In the genomic region with DNA sequence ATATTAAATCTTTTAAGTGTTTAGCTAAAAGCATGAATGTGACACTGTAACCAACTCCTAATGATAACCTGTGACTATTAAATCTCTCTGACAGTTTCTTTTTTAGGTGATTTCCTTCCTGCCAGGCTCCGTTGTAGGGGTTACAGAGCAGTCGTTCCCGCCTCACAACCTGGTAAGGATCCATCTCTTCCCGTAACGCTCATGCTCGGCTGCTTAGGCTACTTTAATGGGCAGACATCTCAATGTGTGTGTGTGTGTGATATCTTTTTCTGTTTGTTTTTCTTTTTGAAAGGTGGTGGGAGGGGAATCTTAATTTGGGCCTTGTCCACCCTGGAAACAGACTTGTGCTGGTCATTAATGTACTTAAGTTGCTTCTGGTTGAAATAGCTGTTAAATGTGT, we compare ENCODE assay signal across 8 mouse cellular contexts. TPM values are rescaled to one million over a fixed set of nuclear protein-coding genes. Genes with fewer than 3 reads are reported as not detected.
DNase-seq lines count a peak whose midpoint lies in the region; ATAC-seq and TF ChIP-seq lines count a peak whose summit lies in the region.

No protein-coding gene starts in this region.

- H3K9ac ChIP-seq in kidney, embryonic 14.5 days (ENCODE audit: low read depth, low read length): peak overlapping the region; percentile 100
- peak overlapping the region; percentile 98 for H3K9ac ChIP-seq in forebrain, embryonic 16.5 days (replicated peaks; ENCODE audit: low read depth, low read length)
- peak overlapping the region; percentile 98 for H3K9ac ChIP-seq in liver, adult 2 months (ENCODE audit: low read depth, low read length)
- peak overlapping the region; percentile 100 for H3K9ac ChIP-seq in stomach, embryonic 16.5 days (ENCODE audit: low read length)

- no peaks in the 10 kb centered on the region for H3K4me1 ChIP-seq in kidney, embryonic 14.5 days (ENCODE audit: control insufficient read depth, insufficient read depth, low read length)
- peaks cover 4% of the 10 kb centered on the region; the same call in 1 of the 2 replicates for H3K4me1 ChIP-seq in forebrain, embryonic 16.5 days (replicated peaks; ENCODE audit: control insufficient read depth, insufficient read depth, low read length)
- H3K4me1 ChIP-seq in liver, adult 2 months (ENCODE audit: control insufficient read depth, insufficient read depth, low read length): peaks cover 11% of the 10 kb centered on the region; the same call in 1 of the 2 replicates
- no peaks in the 10 kb centered on the region for H3K4me1 ChIP-seq in stomach, embryonic 16.5 days (ENCODE audit: control insufficient read depth, insufficient read depth, low read length)

- H3K27ac ChIP-seq in kidney, embryonic 14.5 days (ENCODE audit: low read depth, low read length): no peak overlapping the region
- H3K27ac ChIP-seq in forebrain, embryonic 16.5 days (ENCODE audit: low read length): no peak overlapping the region
- peak overlapping the region; percentile 98 for H3K27ac ChIP-seq in liver, adult 2 months (replicated peaks; ENCODE audit: insufficient read depth, low read depth, low read length)
- no peak overlapping the region for H3K27ac ChIP-seq in stomach, embryonic 16.5 days (ENCODE audit: low read length)

- no peaks in the 10 kb centered on the region for H3K9me3 ChIP-seq in kidney, embryonic 14.5 days (ENCODE audit: control insufficient read depth, low read length)
- H3K9me3 ChIP-seq in forebrain, embryonic 16.5 days (ENCODE audit: control insufficient read depth, low read length): no peaks in the 10 kb centered on the region
- H3K9me3 ChIP-seq in stomach, embryonic 16.5 days (replicated peaks; ENCODE audit: control insufficient read depth, low read length): no peaks in the 10 kb centered on the region

- no peak for ATAC-seq in kidney, embryonic 14.5 days (ENCODE audit: low FRiP score, low TSS enrichment)
- no peak for ATAC-seq in forebrain, embryonic 16.5 days
- ATAC-seq in stomach, embryonic 16.5 days (ENCODE audit: insufficient read depth, low FRiP score): no peak
- no peak for ATAC-seq in frontal cortex, adult (ENCODE audit: low TSS enrichment)

- peak overlapping the region; percentile 89 for H3K4me2 ChIP-seq in kidney, embryonic 14.5 days (replicated peaks; ENCODE audit: low read depth, low read length)
- peak overlapping the region; percentile 81 for H3K4me2 ChIP-seq in forebrain, embryonic 16.5 days (ENCODE audit: low read length)
- peak overlapping the region; percentile 76 for H3K4me2 ChIP-seq in stomach, embryonic 16.5 days (ENCODE audit: low read depth, low read length)

- DNase-seq in kidney, adult 9 months: no peak
- peak; percentile 48 for DNase-seq in NIH3T3 (ENCODE audit: low read depth)
- DNase-seq in liver, adult 2 months (ENCODE audit: extremely low read depth, low read depth, low spot score): no peak
- DNase-seq in adrenal gland, adult 8-10 months: no peak

- peaks cover 17% of the 10 kb centered on the region; the same call in 1 of the 2 replicates for H3K36me3 ChIP-seq in kidney, embryonic 14.5 days (ENCODE audit: control insufficient read depth, insufficient read depth, low read length)
- peaks cover 8% of the 10 kb centered on the region; the same call in 1 of the 2 replicates for H3K36me3 ChIP-seq in forebrain, embryonic 16.5 days (ENCODE audit: control insufficient read depth, insufficient read depth)
- peaks cover 12% of the 10 kb centered on the region for H3K36me3 ChIP-seq in liver, adult 2 months (ENCODE audit: control insufficient read depth, insufficient read depth, low read length)
- H3K36me3 ChIP-seq in stomach, embryonic 16.5 days (ENCODE audit: control insufficient read depth, insufficient read depth, low read length): no peaks in the 10 kb centered on the region; the same call in 1 of the 2 replicates

- TF ChIP-seq POLR2A in liver, adult 2 months (IDR thresholded peaks at IDR 0.05; ENCODE audit: extremely low read depth, insufficient read depth, low read length): no peak

- H3K79me2 ChIP-seq in liver, adult 2 months (ENCODE audit: control insufficient read depth, insufficient read depth, low read length): peaks cover 14% of the 10 kb centered on the region

- H3K4me3 ChIP-seq in kidney, embryonic 14.5 days (ENCODE audit: low read length): peak overlapping the region; percentile 98
- H3K4me3 ChIP-seq in forebrain, embryonic 16.5 days (replicated peaks; ENCODE audit: low read length): peak overlapping the region; percentile 99
- H3K4me3 ChIP-seq in liver, adult 2 months (ENCODE audit: insufficient read depth, low read depth, low read length): peak overlapping the region; percentile 96
- H3K4me3 ChIP-seq in stomach, embryonic 16.5 days (replicated peaks; ENCODE audit: low read length): peak overlapping the region; percentile 99

- 0% methylated on average over 6 of the region's 6 CpGs for WGBS in kidney, embryonic 14.5 days
- WGBS in forebrain, embryonic 16.5 days: under 1% methylated on average over 6 of the region's 6 CpGs
- WGBS in liver, adult 2 months: 0% methylated on average over 6 of the region's 6 CpGs
- under 1% methylated on average over 6 of the region's 6 CpGs for WGBS in stomach, embryonic 16.5 days

- H3K27me3 ChIP-seq in kidney, embryonic 14.5 days (ENCODE audit: control insufficient read depth, insufficient read depth, low read length): no peaks in the 10 kb centered on the region
- H3K27me3 ChIP-seq in forebrain, embryonic 16.5 days (replicated peaks; ENCODE audit: control insufficient read depth, insufficient read depth, low read length): no peaks in the 10 kb centered on the region
- H3K27me3 ChIP-seq in liver, adult 2 months (ENCODE audit: control insufficient read depth, insufficient read depth, low read length): no peaks in the 10 kb centered on the region
- no peaks in the 10 kb centered on the region for H3K27me3 ChIP-seq in stomach, embryonic 16.5 days (ENCODE audit: control insufficient read depth, insufficient read depth, low read length)

- no peak for TF ChIP-seq CTCF in liver, adult 2 months (IDR thresholded peaks at IDR 0.05; ENCODE audit: low read depth, low read length)

RNA-seq across cellular contexts. Expression of gene Crebzf, which starts 1.7 kb away (rescaled TPM):
- 54.2 and 55.3 TPM in 2 replicates for polyA plus RNA-seq in kidney, embryonic 14.5 days (2014; fragmentation: Nextera tagmentation; extraction: Ambion mirVana)
- polyA plus RNA-seq in forebrain, embryonic 16.5 days (2015; fragmentation: Nextera tagmentation; extraction: Ambion mirVana): 29.1 and 31.5 TPM in 2 replicates
- total RNA-seq in liver, adult 2 months (2014; rRNA removed): 38.1 and 40.7 TPM in 2 replicates
- polyA plus RNA-seq in liver, adult 2 months (2012; rRNA removed): 18.3 and 21.0 TPM in 2 replicates
- polyA plus RNA-seq in stomach, embryonic 16.5 days (2015; fragmentation: Nextera tagmentation; extraction: Ambion mirVana): 12.5 and 17.4 TPM in 2 replicates
- 10 to 100 TPM; 71.2 to 96.7 (median 93.8) TPM for total RNA-seq in adrenal gland, adult 8-10 months (2022)

RNA-seq across cellular contexts. Expression of gene Tmem126a, which starts 12.8 kb away (rescaled TPM):
- polyA plus RNA-seq in kidney, embryonic 14.5 days (2014; fragmentation: Nextera tagmentation; extraction: Ambion mirVana): 113 and 132 TPM in 2 replicates
- 109 and 112 TPM in 2 replicates for polyA plus RNA-seq in forebrain, embryonic 16.5 days (2015; fragmentation: Nextera tagmentation; extraction: Ambion mirVana)
- total RNA-seq in liver, adult 2 months (2014; rRNA removed): 67.5 and 68.2 TPM in 2 replicates
- polyA plus RNA-seq in liver, adult 2 months (2012; rRNA removed): 25.0 and 28.5 TPM in 2 replicates
- polyA plus RNA-seq in stomach, embryonic 16.5 days (2015; fragmentation: Nextera tagmentation; extraction: Ambion mirVana): 93.4 and 104 TPM in 2 replicates
- 10 to 100 TPM; 48.3 to 65.2 (median 59.5) TPM for total RNA-seq in adrenal gland, adult 8-10 months (2022)

RNA-seq across cellular contexts. Expression of gene Ccdc89, which starts 17.8 kb away (rescaled TPM):
- polyA plus RNA-seq in kidney, embryonic 14.5 days (2014; fragmentation: Nextera tagmentation; extraction: Ambion mirVana): 1.8 and 2.4 TPM in 2 replicates
- polyA plus RNA-seq in forebrain, embryonic 16.5 days (2015; fragmentation: Nextera tagmentation; extraction: Ambion mirVana): 1.3 and 1.5 TPM in 2 replicates
- total RNA-seq in liver, adult 2 months (2014; rRNA removed): 0.07 and 0.09 TPM in 2 replicates
- polyA plus RNA-seq in liver, adult 2 months (2012; rRNA removed): 0.09 TPM in 1 of 2 replicates, not detected in the other
- polyA plus RNA-seq in stomach, embryonic 16.5 days (2015; fragmentation: Nextera tagmentation; extraction: Ambion mirVana): 1.1 and 1.2 TPM in 2 replicates
- 1 to 10 TPM in 1 of 4 experiments, under 1 TPM in 3; 0.35 to 1.1 (median 0.52) TPM for total RNA-seq in adrenal gland, adult 8-10 months (2022)

RNA-seq across cellular contexts. Expression of gene Tmem126b, which starts 31.6 kb away (rescaled TPM):
- polyA plus RNA-seq in kidney, embryonic 14.5 days (2014; fragmentation: Nextera tagmentation; extraction: Ambion mirVana): 33.1 and 33.5 TPM in 2 replicates
- 32.0 and 36.2 TPM in 2 replicates for polyA plus RNA-seq in forebrain, embryonic 16.5 days (2015; fragmentation: Nextera tagmentation; extraction: Ambion mirVana)
- total RNA-seq in liver, adult 2 months (2014; rRNA removed): 19.3 and 22.5 TPM in 2 replicates
- 6.2 and 7.2 TPM in 2 replicates for polyA plus RNA-seq in liver, adult 2 months (2012; rRNA removed)
- polyA plus RNA-seq in stomach, embryonic 16.5 days (2015; fragmentation: Nextera tagmentation; extraction: Ambion mirVana): 32.9 and 34.1 TPM in 2 replicates
- 10 to 100 TPM; 23.0 to 27.5 (median 24.6) TPM for total RNA-seq in adrenal gland, adult 8-10 months (2022)

RNA-seq across cellular contexts. Expression of gene Dlg2, which starts 32.3 kb away (rescaled TPM):
- polyA plus RNA-seq in kidney, embryonic 14.5 days (2014; fragmentation: Nextera tagmentation; extraction: Ambion mirVana): 0.97 and 1.0 TPM in 2 replicates
- polyA plus RNA-seq in forebrain, embryonic 16.5 days (2015; fragmentation: Nextera tagmentation; extraction: Ambion mirVana): 26.2 and 38.4 TPM in 2 replicates
- 0.47 and 0.65 TPM in 2 replicates for total RNA-seq in liver, adult 2 months (2014; rRNA removed)
- polyA plus RNA-seq in liver, adult 2 months (2012; rRNA removed): 0.01 TPM in 1 of 2 replicates, not detected in the other
- 4.3 and 4.7 TPM in 2 replicates for polyA plus RNA-seq in stomach, embryonic 16.5 days (2015; fragmentation: Nextera tagmentation; extraction: Ambion mirVana)
- total RNA-seq in adrenal gland, adult 8-10 months (2022): 100 to 1,000 TPM; 134 to 175 (median 151) TPM
